Mouse (Mus musculus) lung, embryonic 15.5 days (tissue): ENCODE measurements at regions not wholly inside any gene's neighbourhood (a gene's known extent, or its start where the extent isn't known, plus 50 kb on each side); places are given as distances from the start of the nearest gene placed in this dataset.
A peak's percentile ranks its signal among the peaks of the same experiment; 100 is the strongest.

Experiments used
- ATAC-seq: fragments of 200-750 bp; cut with Nextera tagmentation; 2 replicates; pipeline ENCODE4 v1.8.0; 2017; ENCODE audit warnings: moderate number of reproducible peaks, borderline replicate concordance; ENCODE audit not compliant: low FRiP score, low TSS enrichment; ENCODE audit errors: extremely low read depth
- H3K27ac ChIP-seq: fragments of 300-500 bp; sonication (generic); 2 replicates; pipeline ENCODE4 v1.5.1; 2015; ENCODE audit warnings: moderate library complexity, mild to moderate bottlenecking, inconsistent platforms
- H3K27me3 ChIP-seq: fragments of 300-500 bp; sonication (generic); 2 replicates; pipeline ENCODE4 v1.6.1; 2015; ENCODE audit warnings: inconsistent platforms
- H3K36me3 ChIP-seq: fragments of 300-500 bp; sonication (generic); 2 replicates; pipeline ENCODE4 v1.6.1; 2015; ENCODE audit warnings: inconsistent platforms
- H3K4me1 ChIP-seq: fragments of 300-500 bp; sonication (generic); 2 replicates; pipeline ENCODE4 v1.6.1; 2015; ENCODE audit warnings: inconsistent platforms
- H3K4me2 ChIP-seq: fragments of 300-500 bp; sonication (generic); 2 replicates; pipeline ENCODE4 v1.6.1; 2015; ENCODE audit warnings: inconsistent platforms, mild to moderate bottlenecking, moderate library complexity
- H3K4me3 ChIP-seq: fragments of 300-500 bp; sonication (generic); 2 replicates; pipeline ENCODE4 v1.5.1; 2015; ENCODE audit warnings: mild to moderate bottlenecking, inconsistent platforms
- H3K9ac ChIP-seq: fragments of 300-500 bp; sonication (generic); 2 replicates; pipeline ENCODE4 v1.6.1; 2015; ENCODE audit warnings: inconsistent platforms
- H3K9me3 ChIP-seq: fragments of 300-500 bp; sonication (generic); 2 replicates; pipeline ENCODE4 v1.6.1; 2016; ENCODE audit warnings: inconsistent platforms
- WGBS: fragments of 180-500 bp; shearing (Covaris S2); methylation state at CpG from one replicate; pipeline ENCODE4 v1.1.7; 2015; 5-methylcytosine and 5-hydroxymethylcytosine counted together

DNA sequence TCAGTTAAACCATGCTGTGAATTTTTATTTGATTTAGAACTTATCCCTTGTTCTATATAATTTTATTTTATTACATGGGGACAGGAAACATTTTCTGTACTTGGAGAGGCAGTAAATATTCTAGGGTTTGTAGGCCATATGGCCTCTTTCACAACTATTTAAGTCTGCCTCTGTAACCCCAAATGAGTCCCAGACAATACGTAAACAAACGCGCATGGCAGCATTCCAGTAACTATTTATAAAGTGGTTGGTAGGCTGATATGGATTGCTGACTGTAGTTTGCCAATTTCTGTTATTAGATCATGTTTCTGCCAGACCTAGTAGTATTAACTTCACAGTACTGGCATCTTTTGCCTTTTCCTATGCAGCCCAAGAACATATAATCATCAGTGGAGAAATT, 111.9 kb upstream of the Cdh6 start:
- WGBS = 31% methylated on average over 3 of the region's 3 CpGs
- no peak overlapping the region for H3K4me3 ChIP-seq
- H3K27ac ChIP-seq = no peak overlapping the region
- H3K9me3 ChIP-seq = no peaks in the 10 kb centered on the region
- no peaks in the 10 kb centered on the region for H3K4me1 ChIP-seq
- H3K27me3 ChIP-seq = no peaks in the 10 kb centered on the region
- no peak overlapping the region for H3K9ac ChIP-seq
- H3K36me3 ChIP-seq = no peaks in the 10 kb centered on the region
- no peak overlapping the region for H3K4me2 ChIP-seq
- peak; percentile 65; the same call in 1 of the 2 replicates for ATAC-seq

DNA sequence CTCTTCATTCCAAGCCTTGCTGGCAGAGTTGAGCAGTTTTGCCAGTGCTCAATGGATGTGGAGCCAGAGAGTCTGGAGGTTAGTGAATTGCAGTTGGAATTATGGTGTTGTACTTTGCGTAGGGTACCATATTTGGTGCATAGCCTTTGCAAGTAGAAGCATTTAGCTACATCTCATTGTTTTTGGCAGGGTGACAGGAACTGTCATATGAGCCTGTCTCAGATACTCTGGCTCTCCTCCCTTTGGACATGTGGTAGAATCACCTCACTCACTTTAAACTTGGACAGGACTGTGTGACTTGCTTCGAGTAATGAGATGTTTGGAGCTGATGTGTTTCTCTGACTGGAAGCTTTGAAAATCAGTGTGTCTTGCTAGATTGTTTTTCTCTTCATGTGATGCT, 110.7 kb upstream of the Cdh6 start:
- ATAC-seq = peak; percentile 85; the same call in 1 of the 2 replicates

DNA sequence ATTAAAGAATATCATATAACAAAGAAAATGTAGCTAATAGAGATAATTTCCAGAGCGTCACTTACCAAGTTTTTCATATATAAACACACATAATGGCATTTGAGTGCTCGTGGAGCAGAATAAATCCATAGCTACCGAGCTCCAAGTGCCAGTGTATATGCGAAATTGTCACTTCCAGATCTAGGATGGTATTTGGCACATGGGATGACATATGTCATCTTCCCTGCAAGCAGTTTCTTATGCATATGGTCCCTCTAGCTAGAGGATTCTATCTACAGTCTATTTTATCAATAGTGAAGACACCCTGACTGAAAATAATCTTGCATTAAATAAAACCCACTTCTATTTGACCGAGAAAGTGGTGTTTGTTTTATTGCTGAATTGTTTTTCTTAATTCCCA, 109.6 kb upstream of the Cdh6 start:
- 74% methylated on average over 5 of the region's 5 CpGs for WGBS
- Histone ChIP-seq H3K4me2 (no peak overlapping the region), H3K27me3 (no peaks in the 10 kb centered on the region), H3K9me3 (no peaks in the 10 kb centered on the region), H3K4me3 (no peak overlapping the region), H3K9ac (no peak overlapping the region), H3K36me3 (no peaks in the 10 kb centered on the region), H3K27ac (no peak overlapping the region), H3K4me1 (no peaks in the 10 kb centered on the region)
- ATAC-seq = no peak

More for the DNA sequence above, 110.7 kb upstream of the Cdh6 start:
- Histone ChIP-seq H3K36me3 (no peaks in the 10 kb centered on the region), H3K9ac (no peak overlapping the region), H3K4me2 (no peak overlapping the region), H3K4me3 (no peak overlapping the region), H3K27me3 (no peaks in the 10 kb centered on the region), H3K27ac (0 out of 2 replicates have a peak overlapping the region, but pooled peaks have one; percentile 16), H3K9me3 (no peaks in the 10 kb centered on the region), H3K4me1 (no peaks in the 10 kb centered on the region)
- 49% methylated on average over 2 of the region's 2 CpGs for WGBS

DNA sequence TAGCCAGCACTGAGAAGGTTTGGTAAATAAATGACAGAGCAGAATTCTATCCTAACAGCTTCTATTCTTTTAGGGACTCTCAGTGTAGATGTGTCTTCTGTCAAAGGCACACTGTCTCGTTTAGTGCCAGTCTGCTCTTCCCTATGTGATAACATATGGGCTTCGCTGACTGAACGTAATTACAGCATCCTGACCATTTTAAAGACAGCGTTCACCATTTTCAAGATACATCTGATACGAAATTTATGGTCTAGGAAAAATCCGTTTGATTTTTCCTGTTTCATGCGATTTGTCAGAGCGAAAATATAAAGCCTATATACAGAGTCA, 103.4 kb upstream of the Cdh6 start:
- no peak for ATAC-seq
- Histone ChIP-seq H3K4me2 (no peak overlapping the region), H3K27ac (no peak overlapping the region), H3K9ac (no peak overlapping the region), H3K9me3 (no peaks in the 10 kb centered on the region), H3K4me1 (no peaks in the 10 kb centered on the region), H3K36me3 (no peaks in the 10 kb centered on the region), H3K4me3 (no peak overlapping the region), H3K27me3 (no peaks in the 10 kb centered on the region)
- 78% methylated on average over 8 of the region's 8 CpGs for WGBS

DNA sequence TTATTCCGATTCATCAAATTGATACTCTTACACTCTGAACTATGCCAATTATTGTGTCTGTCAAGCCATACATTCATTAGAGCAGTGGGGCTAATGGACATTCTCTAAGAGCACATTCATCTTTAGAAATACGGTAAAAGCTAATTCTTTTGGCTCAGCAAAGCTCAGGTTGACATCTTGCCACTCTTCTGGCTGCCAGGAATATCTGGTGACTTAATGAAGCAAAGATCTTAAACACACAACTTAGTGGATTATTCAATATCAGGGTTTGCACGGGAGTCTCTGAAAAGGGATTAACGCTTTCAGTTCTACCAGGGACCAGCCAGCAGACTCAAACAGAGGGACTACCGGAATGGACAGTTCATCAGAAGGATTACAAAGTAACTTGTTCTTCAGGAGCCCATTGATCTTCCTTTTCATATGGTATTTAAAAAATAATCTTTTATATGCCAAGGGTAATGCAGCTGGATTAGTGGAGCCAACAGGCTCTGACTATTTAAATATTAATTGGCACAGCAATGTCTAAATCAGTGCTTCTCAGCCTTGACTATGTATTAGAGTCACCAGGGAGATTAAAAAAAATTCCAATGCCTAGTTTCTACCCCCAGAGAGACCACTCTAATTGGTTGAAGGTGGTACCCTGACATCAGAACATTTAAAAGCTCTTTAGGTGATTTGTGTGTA, 102.9 kb upstream of the Cdh6 start:
- no peaks in the 10 kb centered on the region for H3K36me3 ChIP-seq
- no peak overlapping the region for H3K9ac ChIP-seq
- no peak overlapping the region for H3K4me3 ChIP-seq
- ATAC-seq = no peak
- WGBS = 54% methylated on average over 5 of the region's 5 CpGs
- H3K27ac ChIP-seq = no peak overlapping the region
- H3K4me2 ChIP-seq = no peak overlapping the region
- H3K27me3 ChIP-seq = no peaks in the 10 kb centered on the region
- no peaks in the 10 kb centered on the region for H3K9me3 ChIP-seq
- H3K4me1 ChIP-seq = no peaks in the 10 kb centered on the region

DNA sequence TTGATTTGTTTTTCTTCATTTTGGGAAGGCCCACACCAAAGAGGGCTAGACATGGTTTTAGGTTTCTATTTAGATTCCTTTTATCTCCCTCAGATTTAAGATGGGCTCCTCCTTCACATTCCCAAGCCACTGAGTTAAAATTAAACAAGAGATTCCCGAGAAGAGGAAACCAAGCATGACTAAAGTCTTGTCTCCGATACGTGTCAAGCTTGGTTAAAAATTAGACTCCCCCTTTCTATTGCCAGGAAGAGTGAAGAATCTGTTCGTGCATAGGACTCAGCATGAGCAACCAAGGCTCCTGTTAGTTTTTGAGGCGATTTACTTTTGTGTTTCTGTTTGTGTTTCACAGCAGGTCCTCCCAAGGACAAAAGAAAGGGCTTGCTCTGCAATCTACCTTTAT, 101.9 kb upstream of the Cdh6 start:
- WGBS = 28% methylated on average over 5 of the region's 5 CpGs
- no peak overlapping the region for H3K27ac ChIP-seq
- H3K4me2 ChIP-seq = no peak overlapping the region
- no peaks in the 10 kb centered on the region for H3K36me3 ChIP-seq
- H3K27me3 ChIP-seq = no peaks in the 10 kb centered on the region
- H3K4me3 ChIP-seq = no peak overlapping the region
- no peaks in the 10 kb centered on the region for H3K4me1 ChIP-seq
- no peaks in the 10 kb centered on the region for H3K9me3 ChIP-seq
- ATAC-seq = no peak
- H3K9ac ChIP-seq = no peak overlapping the region

DNA sequence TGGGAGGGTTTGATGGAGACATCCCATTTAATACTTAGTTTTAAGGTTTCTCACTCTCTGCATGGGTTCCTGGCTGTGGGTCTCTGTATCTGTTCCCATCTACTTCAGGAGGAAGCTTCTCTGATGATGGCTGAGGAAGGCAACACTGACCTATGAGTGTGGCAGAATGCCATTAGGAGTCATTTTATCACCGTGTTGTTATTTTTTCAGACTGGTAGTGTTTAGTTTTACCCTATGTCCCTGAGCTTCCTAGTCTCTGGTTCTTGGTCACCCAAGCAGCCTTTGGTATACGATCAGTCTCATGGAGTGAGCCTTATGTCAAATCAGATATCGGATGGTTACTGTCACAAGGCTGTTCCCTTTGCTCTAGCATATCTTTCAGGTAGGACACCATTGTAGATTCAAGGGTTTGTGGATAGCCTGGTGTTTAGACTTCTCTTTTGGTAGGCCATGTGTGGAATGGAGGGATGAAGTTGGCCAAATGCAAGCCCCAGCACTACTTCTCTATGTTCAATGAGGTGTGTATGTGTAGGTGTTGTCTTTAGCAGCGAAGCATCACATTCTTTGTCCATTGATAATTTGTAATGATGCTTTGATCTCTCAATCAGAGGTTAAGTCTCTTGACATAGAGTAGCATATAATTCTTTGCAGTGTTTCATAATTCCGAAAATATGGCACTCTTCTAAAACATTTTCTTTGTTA, 101.0 kb upstream of the Cdh6 start:
- no peak overlapping the region for H3K27ac ChIP-seq
- H3K9ac ChIP-seq = no peak overlapping the region
- no peak overlapping the region for H3K4me3 ChIP-seq
- H3K9me3 ChIP-seq = no peaks in the 10 kb centered on the region
- H3K27me3 ChIP-seq = no peaks in the 10 kb centered on the region
- WGBS = 80% methylated on average over 5 of the region's 5 CpGs
- H3K4me2 ChIP-seq = no peak overlapping the region
- no peaks in the 10 kb centered on the region for H3K36me3 ChIP-seq
- H3K4me1 ChIP-seq = no peaks in the 10 kb centered on the region
- no peak for ATAC-seq

DNA sequence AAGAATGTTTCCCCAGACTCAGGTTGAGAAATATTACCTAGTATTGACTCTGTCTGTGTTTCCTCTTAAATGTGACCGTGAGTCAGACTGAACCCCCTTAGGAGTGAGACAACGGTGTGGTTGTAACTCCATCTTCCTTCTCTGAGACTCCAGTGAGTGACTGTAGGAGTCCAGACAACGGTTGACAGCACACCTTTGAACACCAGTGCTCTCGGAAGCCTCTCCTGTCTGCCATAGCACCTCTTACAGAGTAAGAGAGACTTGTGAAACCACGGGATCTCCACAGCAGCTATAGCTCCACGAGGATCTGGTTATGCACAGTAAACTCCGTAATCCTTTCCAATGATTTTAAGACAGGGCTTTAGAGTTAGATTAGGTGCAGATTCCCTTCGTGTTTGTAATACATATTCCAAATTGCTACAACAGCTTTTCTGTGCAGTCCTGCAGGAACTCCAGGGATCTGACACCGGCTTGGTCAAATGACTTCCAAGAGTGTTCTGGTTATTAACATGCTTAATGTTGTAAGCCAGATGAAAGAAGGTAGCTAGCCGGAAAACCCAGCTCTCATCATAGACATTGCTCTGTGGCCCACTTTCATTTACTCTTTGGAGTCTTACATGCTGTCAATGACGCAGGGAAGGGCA, 72.7 kb upstream of the Cdh6 start:
- Histone ChIP-seq H3K4me3 (no peak overlapping the region), H3K27me3 (no peaks in the 10 kb centered on the region), H3K27ac (no peak overlapping the region), H3K36me3 (no peaks in the 10 kb centered on the region), H3K9me3 (no peaks in the 10 kb centered on the region), H3K4me1 (no peaks in the 10 kb centered on the region), H3K4me2 (no peak overlapping the region), H3K9ac (no peak overlapping the region)
- 84% methylated on average over 11 of the region's 11 CpGs for whole genome bisulfite sequencing
- ATAC-seq = no peak

DNA sequence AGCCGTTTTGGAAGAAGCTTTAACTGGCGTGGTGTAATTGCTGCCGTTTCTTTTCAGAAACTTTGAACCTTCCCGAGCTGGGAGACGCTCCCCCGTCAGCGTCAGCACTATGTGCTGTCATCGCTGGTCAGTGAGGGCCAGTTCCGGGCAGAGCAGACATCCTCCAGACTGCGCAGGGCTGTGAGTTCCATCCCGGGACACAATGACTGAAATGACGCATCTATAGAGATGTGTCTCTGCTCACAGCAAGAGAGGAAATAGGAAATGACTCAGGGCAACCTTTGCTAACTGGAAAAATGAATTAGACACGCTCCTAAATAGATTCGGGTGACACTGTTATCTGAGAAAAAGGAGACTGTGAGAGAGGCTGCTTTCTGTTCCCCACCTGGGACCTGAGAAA, 70.8 kb upstream of the Cdh6 start:
- H3K4me3 ChIP-seq = no peak overlapping the region
- H3K27me3 ChIP-seq = no peaks in the 10 kb centered on the region
- H3K9ac ChIP-seq = no peak overlapping the region
- no peaks in the 10 kb centered on the region for H3K4me1 ChIP-seq
- no peak for ATAC-seq
- WGBS = 38% methylated on average over 14 of the region's 14 CpGs
- H3K36me3 ChIP-seq = no peaks in the 10 kb centered on the region
- no peak overlapping the region for H3K4me2 ChIP-seq
- H3K27ac ChIP-seq = no peak overlapping the region
- H3K9me3 ChIP-seq = no peaks in the 10 kb centered on the region

DNA sequence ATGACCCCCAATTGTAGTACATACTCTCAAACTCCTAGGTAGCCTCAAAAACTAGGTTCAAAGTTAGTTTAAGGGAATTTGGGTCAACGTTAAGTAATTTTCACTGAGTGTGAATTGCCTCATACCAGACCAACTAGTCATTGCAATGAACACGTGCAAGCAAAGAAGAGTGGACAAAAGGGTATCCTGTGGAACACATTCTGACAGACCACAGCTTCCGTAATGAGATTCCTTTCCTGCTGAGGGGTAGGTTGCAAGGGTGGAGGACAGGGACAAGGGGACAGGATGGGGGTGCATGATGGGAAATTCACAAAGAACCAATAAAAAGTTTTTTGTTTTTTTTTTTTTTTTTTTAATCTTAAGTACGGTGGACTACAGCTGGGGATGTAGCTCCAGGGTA, 70.1 kb upstream of the Cdh6 start:
- Histone ChIP-seq H3K27ac (no peak overlapping the region), H3K9ac (no peak overlapping the region), H3K27me3 (no peaks in the 10 kb centered on the region), H3K36me3 (no peaks in the 10 kb centered on the region), H3K4me2 (no peak overlapping the region), H3K9me3 (no peaks in the 10 kb centered on the region), H3K4me3 (no peak overlapping the region), H3K4me1 (no peaks in the 10 kb centered on the region)
- WGBS = 73% methylated on average over 4 of the region's 4 CpGs
- no peak for ATAC-seq

DNA sequence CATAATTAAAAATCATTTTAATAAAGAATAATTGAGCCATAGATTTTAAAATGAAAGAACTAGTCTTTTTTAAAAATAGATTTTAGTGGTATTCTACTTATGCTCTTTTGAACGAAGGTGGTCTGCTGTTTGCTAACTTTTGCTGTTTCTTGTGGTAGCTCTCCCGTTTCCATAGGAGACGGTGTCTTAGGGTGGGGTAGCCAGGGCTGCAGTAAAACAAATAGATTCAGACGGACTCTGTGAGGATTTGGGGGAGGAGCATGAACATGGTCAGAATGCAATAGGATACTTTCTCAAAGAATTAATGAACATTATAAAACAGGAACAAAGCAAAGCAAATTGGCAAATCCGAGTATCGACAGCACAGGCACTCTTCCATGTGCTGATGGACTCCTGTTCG, 67.5 kb upstream of the Cdh6 start:
- H3K9ac ChIP-seq = no peak overlapping the region
- H3K36me3 ChIP-seq = no peaks in the 10 kb centered on the region
- 54% methylated on average over 7 of the region's 7 CpGs for WGBS
- no peaks in the 10 kb centered on the region for H3K4me1 ChIP-seq
- no peaks in the 10 kb centered on the region for H3K9me3 ChIP-seq
- H3K27ac ChIP-seq = no peak overlapping the region
- H3K27me3 ChIP-seq = no peaks in the 10 kb centered on the region
- no peak overlapping the region for H3K4me2 ChIP-seq
- no peak for ATAC-seq
- H3K4me3 ChIP-seq = no peak overlapping the region

DNA sequence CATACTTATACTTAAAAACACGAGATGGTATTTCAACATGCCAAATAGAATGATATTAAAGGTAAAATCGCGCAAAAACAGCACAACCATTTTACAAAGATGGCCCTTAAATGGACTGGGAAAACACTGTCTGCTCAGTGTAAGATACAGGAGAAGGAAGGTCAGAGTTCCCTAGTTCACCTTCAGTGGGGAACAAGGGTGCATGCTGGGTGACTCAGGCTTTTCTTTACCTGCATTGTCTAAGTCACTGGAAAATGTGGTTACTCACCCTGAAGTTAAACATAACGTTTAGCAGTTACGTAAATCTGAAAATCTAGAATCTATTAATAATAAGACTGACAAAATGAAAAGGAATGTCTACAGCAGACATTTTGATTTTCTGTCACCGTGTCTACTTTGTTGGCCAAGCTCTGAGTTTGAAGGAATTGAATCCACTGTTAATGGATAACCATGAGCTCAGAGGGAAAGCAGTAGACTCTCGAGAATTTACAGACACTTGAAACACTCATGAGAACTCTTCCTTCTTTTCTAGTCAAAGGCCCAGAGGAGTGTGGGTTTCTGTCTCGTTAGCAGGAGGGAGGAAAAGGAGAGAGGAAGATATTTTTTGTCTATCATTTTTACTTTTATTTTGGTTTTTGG, 63.5 kb upstream of the Cdh6 start:
- Histone ChIP-seq H3K4me1 (no peaks in the 10 kb centered on the region), H3K27me3 (no peaks in the 10 kb centered on the region), H3K9me3 (no peaks in the 10 kb centered on the region), H3K9ac (no peak overlapping the region), H3K4me2 (no peak overlapping the region), H3K27ac (no peak overlapping the region), H3K36me3 (no peaks in the 10 kb centered on the region), H3K4me3 (no peak overlapping the region)
- ATAC-seq = no peak; the same call in 1 of the 2 replicates
- WGBS = 64% methylated on average over 8 of the region's 8 CpGs
